Mouse (Mus musculus) stomach, embryonic 16.5 days (tissue): ENCODE data around the gene Mccc1. TPM values are rescaled to one million over a fixed set of nuclear protein-coding genes. Genes with fewer than 3 reads are reported as not detected.

ENCODE experiments used
- polyA plus RNA-seq: library from polyadenylated mRNA; unstranded; fragments of >200 nt; fragmentation: Nextera tagmentation; extraction: Ambion mirVana; gene quantifications from 2 replicates; pipeline ENCODE4 v1.2.1, GENCODE M21; 2015

The Mccc1 gene
- polyA plus RNA-seq, 1 experiment from 2014 or later: 34.1 TPM

Other genes with a start within 250 kb of the Mccc1 start
- 58.1 and 59.8 TPM in 2 replicates for gene Atp11b, start 246.6 kb downstream of the Mccc1 start, polyA plus RNA-seq
- gene Dcun1d1, start 63.2 kb downstream of the Mccc1 start, polyA plus RNA-seq: 85.6 and 97.6 TPM in 2 replicates
- gene Ccdc144b, start 52.9 kb upstream of the Mccc1 start, polyA plus RNA-seq: not detected in 2 replicates
- 87.6 and 93.5 TPM in 2 replicates for gene Acad9, start 65.3 kb upstream of the Mccc1 start, polyA plus RNA-seq
- 5.9 and 6.7 TPM in 2 replicates for gene D3Ertd254e, start 150.3 kb upstream of the Mccc1 start, polyA plus RNA-seq
- not detected in 2 replicates for gene Qrfpr, start 221.6 kb upstream of the Mccc1 start, polyA plus RNA-seq